Mouse (Mus musculus) kidney, embryonic 16.5 days (tissue): ENCODE results near the gene Slc26a8. TPM values are rescaled to one million over a fixed set of nuclear protein-coding genes. Genes with fewer than 3 reads are reported as not detected.

ENCODE experiments used
- ATAC-seq: fragments of 200-750 bp; cut with Nextera tagmentation; 2 replicates; pipeline ENCODE4 v1.8.0; 2017; ENCODE audit warnings: moderate TSS enrichment; ENCODE audit not compliant: low FRiP score, low TSS enrichment
- H3K27ac ChIP-seq: fragments of 300-500 bp; sonication (generic); 2 replicates; pipeline ENCODE4 v1.5.1; 2014; ENCODE audit warnings: low read length
- H3K27me3 ChIP-seq: fragments of 300-500 bp; sonication (generic); 2 replicates; pipeline ENCODE4 v1.6.1; 2014; ENCODE audit warnings: low read length, control low read depth, mixed read lengths; ENCODE audit not compliant: insufficient read depth
- H3K36me3 ChIP-seq: fragments of 300-500 bp; sonication (generic); 2 replicates; pipeline ENCODE4 v1.6.1; 2014; ENCODE audit warnings: low read length, control low read depth, mixed read lengths; ENCODE audit not compliant: insufficient read depth
- H3K4me1 ChIP-seq: fragments of 300-500 bp; sonication (generic); 2 replicates; pipeline ENCODE4 v1.6.1; 2014; ENCODE audit warnings: low read length, control low read depth, mixed read lengths; ENCODE audit not compliant: insufficient read depth
- H3K4me2 ChIP-seq: fragments of 300-500 bp; sonication (generic); replicated peaks from 2 replicates; pipeline ENCODE4 v1.6.1; 2014; ENCODE audit warnings: low read depth, low read length
- H3K4me3 ChIP-seq: fragments of 300-500 bp; sonication (generic); 2 replicates; pipeline ENCODE4 v1.5.1; 2014; ENCODE audit warnings: mild to moderate bottlenecking, low read length
- H3K9ac ChIP-seq: fragments of 300-500 bp; sonication (generic); replicated peaks from 2 replicates; pipeline ENCODE4 v1.6.1; 2014; ENCODE audit warnings: low read length
- H3K9me3 ChIP-seq: fragments of 300-500 bp; sonication (generic); 2 replicates; pipeline ENCODE4 v1.6.1; 2016; ENCODE audit warnings: low read length, control low read depth
- WGBS: fragments of 180-500 bp; shearing (Covaris S2); extraction: QIAGEN DNeasy Blood & Tissue Kit; methylation state at CpG from one replicate; pipeline ENCODE4 v1.1.7; 2014; 5-methylcytosine and 5-hydroxymethylcytosine counted together
- polyA plus RNA-seq: library from polyadenylated mRNA; unstranded; fragments of >200 nt; fragmentation: Nextera tagmentation; extraction: Ambion mirVana; gene quantifications from 2 replicates; pipeline ENCODE4 v1.2.1, GENCODE M21; 2015

The Slc26a8 gene
- polyA plus RNA-seq, 1 experiment from 2014 or later = 0.46 TPM

- 91% methylated on average over 4 of the region's 4 CpGs for WGBS
- Histone ChIP-seq H3K4me3 (no peak overlapping the region), H3K9me3 (no peaks in the 10 kb centered on the region), H3K27me3 (no peaks in the 10 kb centered on the region), H3K4me2 (no peak overlapping the region), H3K36me3 (peaks cover 27% of the 10 kb centered on the region), H3K27ac (no peak overlapping the region), H3K9ac (no peak overlapping the region), H3K4me1 (peaks cover 4% of the 10 kb centered on the region; the same call in 1 of the 2 replicates)
- ATAC-seq = no peak
Observed at GRCm38 (mm10) chr17:28615332-28615731, 74.7 kb downstream of the Slc26a8 start.

- no peaks in the 10 kb centered on the region for H3K9me3 ChIP-seq
- no peak for ATAC-seq
- no peak overlapping the region for H3K4me2 ChIP-seq
- H3K4me3 ChIP-seq = no peak overlapping the region
- no peak overlapping the region for H3K9ac ChIP-seq
- peaks cover 20% of the 10 kb centered on the region for H3K36me3 ChIP-seq
- no peaks in the 10 kb centered on the region; the same call in 1 of the 2 replicates for H3K4me1 ChIP-seq
- H3K27ac ChIP-seq = no peak overlapping the region
- no peaks in the 10 kb centered on the region for H3K27me3 ChIP-seq
- 85% methylated on average over 6 of the region's 6 CpGs for WGBS
Observed at GRCm38 (mm10) chr17:28613096-28613495, 76.9 kb downstream of the Slc26a8 start.

DNA sequence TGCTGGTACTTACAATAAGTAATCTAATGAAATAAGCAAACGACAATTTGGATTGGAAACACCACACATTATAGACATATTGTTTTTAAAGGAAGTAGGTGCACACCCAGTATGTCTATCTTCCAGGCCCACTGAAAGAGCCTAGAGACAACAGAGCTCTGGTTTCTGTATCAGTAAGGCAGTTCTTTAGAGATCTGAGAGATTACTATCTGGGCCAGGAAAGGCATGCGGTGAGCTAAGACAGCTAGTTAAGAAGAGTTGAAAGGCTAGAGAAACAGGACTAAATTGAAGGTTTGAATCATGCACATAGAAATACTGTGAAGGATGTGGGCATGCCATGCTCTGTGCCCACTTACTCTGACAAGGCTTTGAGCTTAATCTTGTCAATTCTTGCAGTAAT lies 77.4 kb downstream of the Slc26a8 start:
- Histone ChIP-seq H3K4me1 (no peaks in the 10 kb centered on the region; the same call in 1 of the 2 replicates), H3K27me3 (no peaks in the 10 kb centered on the region), H3K27ac (no peak overlapping the region), H3K4me2 (no peak overlapping the region), H3K9me3 (no peaks in the 10 kb centered on the region), H3K36me3 (peaks cover 24% of the 10 kb centered on the region), H3K4me3 (no peak overlapping the region), H3K9ac (no peak overlapping the region)
- no peak for ATAC-seq
- WGBS = 83% methylated on average over 2 of the region's 2 CpGs

DNA sequence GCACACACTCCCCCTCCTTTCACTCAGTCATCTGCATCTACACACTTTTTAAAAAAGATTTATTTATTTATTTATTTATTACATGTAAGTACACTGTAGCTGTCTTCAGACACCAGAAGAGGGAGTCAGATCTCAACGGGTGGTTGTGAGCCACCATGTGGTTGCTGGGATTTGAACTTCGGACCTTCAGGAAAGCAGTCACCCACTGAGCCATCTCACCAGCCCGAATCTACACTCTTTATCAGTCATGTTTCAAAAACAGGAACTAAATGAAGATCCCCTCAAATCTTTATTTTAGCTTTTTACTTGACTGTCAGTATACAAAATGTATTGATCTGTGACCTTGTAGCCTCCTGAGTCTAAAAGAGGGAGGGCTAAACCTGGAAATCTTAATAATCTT lies 80.5 kb downstream of the Slc26a8 start:
- no peak overlapping the region for H3K4me3 ChIP-seq
- WGBS = 79% methylated on average over 3 of the region's 3 CpGs
- H3K36me3 ChIP-seq = peaks cover 36% of the 10 kb centered on the region
- H3K27me3 ChIP-seq = no peaks in the 10 kb centered on the region
- H3K9me3 ChIP-seq = no peaks in the 10 kb centered on the region
- no peak overlapping the region for H3K4me2 ChIP-seq
- no peak for ATAC-seq
- H3K9ac ChIP-seq = no peak overlapping the region
- no peaks in the 10 kb centered on the region for H3K4me1 ChIP-seq
- H3K27ac ChIP-seq = no peak overlapping the region

GRCm38 (mm10) chr17:28601557-28602250 lies 88.3 kb downstream of the Slc26a8 start:
- 60% methylated on average over 9 of the region's 9 CpGs for WGBS
- no peaks in the 10 kb centered on the region for H3K4me1 ChIP-seq
- peaks cover 76% of the 10 kb centered on the region for H3K36me3 ChIP-seq
- no peak overlapping the region for H3K4me3 ChIP-seq
- no peak overlapping the region for H3K27ac ChIP-seq
- H3K4me2 ChIP-seq = no peak overlapping the region
- no peaks in the 10 kb centered on the region for H3K9me3 ChIP-seq
- no peaks in the 10 kb centered on the region for H3K27me3 ChIP-seq
- no peak for ATAC-seq
- no peak overlapping the region for H3K9ac ChIP-seq

GRCm38 (mm10) chr17:28600780-28601179 lies 89.3 kb downstream of the Slc26a8 start:
- H3K27ac ChIP-seq = no peak overlapping the region
- no peak overlapping the region for H3K9ac ChIP-seq
- no peaks in the 10 kb centered on the region for H3K27me3 ChIP-seq
- no peak overlapping the region for H3K4me2 ChIP-seq
- no peak for ATAC-seq
- H3K9me3 ChIP-seq = no peaks in the 10 kb centered on the region
- no peak overlapping the region for H3K4me3 ChIP-seq
- no peaks in the 10 kb centered on the region for H3K4me1 ChIP-seq
- 88% methylated on average over 5 of the region's 5 CpGs for WGBS
- peaks cover 80% of the 10 kb centered on the region for H3K36me3 ChIP-seq

DNA sequence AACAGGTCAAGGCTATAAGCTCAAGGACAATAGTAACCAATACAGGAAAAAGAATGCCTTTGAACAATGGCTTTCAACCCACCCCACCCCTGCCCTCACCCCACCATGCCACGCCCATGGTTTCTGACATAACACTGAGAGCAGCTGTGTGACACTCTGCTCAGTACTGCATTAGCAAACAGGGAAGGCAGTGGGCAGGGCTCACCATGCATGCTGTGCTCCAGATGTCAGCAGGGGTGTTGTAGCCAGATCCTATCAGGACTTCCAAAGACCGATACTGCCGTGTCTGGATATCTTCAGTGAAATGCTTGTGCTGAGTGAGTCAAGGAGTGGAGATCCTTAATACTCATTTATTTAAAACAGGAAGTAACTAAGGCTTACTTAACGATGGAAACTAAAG lies 96.1 kb downstream of the Slc26a8 start:
- no peak overlapping the region for H3K4me2 ChIP-seq
- no peak overlapping the region for H3K27ac ChIP-seq
- 71% methylated on average over 4 of the region's 4 CpGs for WGBS
- peaks cover 64% of the 10 kb centered on the region for H3K36me3 ChIP-seq
- H3K4me1 ChIP-seq = no peaks in the 10 kb centered on the region
- no peaks in the 10 kb centered on the region for H3K27me3 ChIP-seq
- no peaks in the 10 kb centered on the region for H3K9me3 ChIP-seq
- ATAC-seq = no peak
- no peak overlapping the region for H3K4me3 ChIP-seq
- H3K9ac ChIP-seq = no peak overlapping the region

- peaks cover 3% of the 10 kb centered on the region; the same call in 1 of the 2 replicates for H3K4me1 ChIP-seq
- H3K27ac ChIP-seq = no peak overlapping the region
- H3K4me3 ChIP-seq = no peak overlapping the region
- H3K27me3 ChIP-seq = no peaks in the 10 kb centered on the region
- H3K9ac ChIP-seq = no peak overlapping the region
- 0 out of 2 replicates have a peak, but pooled peaks have one; percentile 31 for ATAC-seq
- peaks cover 65% of the 10 kb centered on the region for H3K36me3 ChIP-seq
- no peaks in the 10 kb centered on the region for H3K9me3 ChIP-seq
- H3K4me2 ChIP-seq = no peak overlapping the region
- 27% methylated on average over 4 of the region's 4 CpGs for WGBS
Observed at GRCm38 (mm10) chr17:28592998-28593397, 97.0 kb downstream of the Slc26a8 start.

- Histone ChIP-seq H3K36me3 (peaks cover 57% of the 10 kb centered on the region), H3K4me2 (no peak overlapping the region), H3K4me1 (peaks cover 3% of the 10 kb centered on the region; the same call in 1 of the 2 replicates), H3K27me3 (no peaks in the 10 kb centered on the region), H3K27ac (no peak overlapping the region), H3K9ac (no peak overlapping the region), H3K9me3 (no peaks in the 10 kb centered on the region), H3K4me3 (no peak overlapping the region)
- WGBS = 90% methylated on average over 5 of the region's 5 CpGs
- ATAC-seq = no peak
Observed at GRCm38 (mm10) chr17:28591476-28591875, 98.6 kb downstream of the Slc26a8 start.

GRCm38 (mm10) chr17:28590596-28590995 lies 99.4 kb downstream of the Slc26a8 start:
- H3K4me1 ChIP-seq = peaks cover 3% of the 10 kb centered on the region; the same call in 1 of the 2 replicates
- no peak overlapping the region for H3K9ac ChIP-seq
- H3K36me3 ChIP-seq = peaks cover 48% of the 10 kb centered on the region
- no peak overlapping the region for H3K27ac ChIP-seq
- ATAC-seq = no peak
- no peak overlapping the region for H3K4me2 ChIP-seq
- H3K9me3 ChIP-seq = no peaks in the 10 kb centered on the region
- no peaks in the 10 kb centered on the region for H3K27me3 ChIP-seq
- WGBS = 88% methylated on average over 3 of the region's 3 CpGs
- no peak overlapping the region for H3K4me3 ChIP-seq
